Mouse (Mus musculus) right cerebral cortex, adult 18-20 months (tissue): ENCODE results near the gene Pdzd3.
"Not testable (repeated sequence)": the region's sequence is repeated elsewhere in the genome, so short reads cannot be mapped to it uniquely, and the experiment has no call there.

ENCODE experiments used
- DNase-seq: peaks from one replicate; pipeline ENCODE4 v3.0.0; 2022; ENCODE audit warnings: mixed read lengths

The Pdzd3 gene

DNA sequence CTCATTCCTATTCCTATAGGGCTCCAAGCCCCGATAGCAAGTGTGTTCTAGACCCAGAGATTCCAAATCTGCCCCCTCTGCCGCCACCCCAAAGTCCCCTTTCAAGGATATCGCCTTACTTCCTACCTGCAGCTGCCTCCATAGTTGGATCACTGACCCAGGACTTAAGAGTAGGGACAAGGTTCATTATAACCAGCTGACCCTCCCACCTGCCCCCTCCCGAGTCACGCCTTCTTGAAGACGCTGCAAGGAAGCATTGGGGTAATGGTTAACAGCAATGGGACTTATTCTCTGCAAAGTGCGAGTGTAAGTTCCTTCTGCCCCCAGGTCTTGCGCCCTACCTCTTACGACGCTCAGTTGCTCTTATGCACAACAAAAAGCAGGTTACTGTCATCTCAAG lies at the start of gene Pdzd3:
Gene Pdzd3, minus strand, starts transcription at position 158 of the 400 bp plus-strand sequence.
- DNase-seq = no peak

- DNase-seq = not testable (repeated sequence)
Observed at GRCm38 (mm10) chr9:44300001-44300400, 48.7 kb upstream of the Pdzd3 start.

DNA sequence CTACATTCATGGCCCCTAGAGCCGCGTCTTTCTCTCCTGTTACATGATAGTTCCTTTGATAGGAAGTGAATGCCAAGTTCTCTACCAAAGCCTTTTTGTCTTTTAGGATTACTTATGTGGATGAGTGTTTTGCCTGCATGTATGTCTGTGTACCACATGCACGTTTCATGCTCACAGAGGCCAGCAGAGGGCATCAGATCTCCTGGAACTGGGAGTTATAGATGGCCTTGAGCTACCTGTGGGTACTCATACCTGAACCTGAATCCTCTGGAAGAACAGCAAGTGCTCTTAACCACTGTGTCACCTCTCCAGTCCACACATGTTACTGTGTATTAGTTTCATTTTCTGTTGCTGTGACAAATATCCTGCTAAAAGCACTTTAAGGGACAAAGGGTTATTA lies 41.2 kb upstream of the Pdzd3 start:
- no peak for DNase-seq

GRCm38 (mm10) chr9:44288959-44289291 lies 37.7 kb upstream of the Pdzd3 start:
- DNase-seq = no peak

GRCm38 (mm10) chr9:44288076-44288958 lies 37.0 kb upstream of the Pdzd3 start, which contains the start of gene Abcg4:
TSS of gene Abcg4 (minus strand) at chr9:44288615.
- peak; percentile 52 for DNase-seq

DNA sequence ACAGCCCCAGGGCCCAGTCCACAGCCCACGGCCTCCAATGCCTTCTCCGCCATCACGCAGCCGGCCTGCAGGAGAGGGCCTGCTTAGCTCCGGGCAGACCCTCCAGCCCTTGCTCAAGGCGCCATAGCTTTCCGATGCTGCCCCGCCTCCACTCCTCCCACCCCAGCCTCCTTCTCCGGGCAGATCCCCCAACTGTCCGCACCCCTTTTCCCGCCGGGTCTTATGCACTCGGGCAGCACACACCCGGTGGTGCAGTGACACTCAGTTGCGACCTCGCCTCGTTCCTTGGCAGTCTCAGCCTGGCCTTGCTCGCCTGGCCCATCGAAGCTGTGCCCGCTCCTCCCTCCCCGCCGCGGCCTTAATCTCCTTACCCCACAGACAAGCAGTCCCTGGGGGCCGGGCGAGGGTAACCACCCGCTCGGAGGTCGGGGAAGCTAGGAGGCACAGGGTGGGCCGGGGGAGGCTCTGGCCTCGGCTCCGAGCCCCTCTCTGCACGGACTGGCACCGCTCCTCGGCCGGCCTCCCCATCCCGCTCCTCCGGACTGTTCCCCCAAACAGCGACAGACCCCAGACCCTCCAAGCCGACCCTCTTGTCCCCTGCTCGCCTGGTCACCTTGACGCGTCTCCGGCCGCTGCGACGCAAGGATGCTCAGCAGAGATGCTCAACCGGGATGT lies 36.3 kb upstream of the Pdzd3 start:
- peak; percentile 26 for DNase-seq

- DNase-seq = no peak
Observed at GRCm38 (mm10) chr9:44287003-44287400, 35.7 kb upstream of the Pdzd3 start.

DNA sequence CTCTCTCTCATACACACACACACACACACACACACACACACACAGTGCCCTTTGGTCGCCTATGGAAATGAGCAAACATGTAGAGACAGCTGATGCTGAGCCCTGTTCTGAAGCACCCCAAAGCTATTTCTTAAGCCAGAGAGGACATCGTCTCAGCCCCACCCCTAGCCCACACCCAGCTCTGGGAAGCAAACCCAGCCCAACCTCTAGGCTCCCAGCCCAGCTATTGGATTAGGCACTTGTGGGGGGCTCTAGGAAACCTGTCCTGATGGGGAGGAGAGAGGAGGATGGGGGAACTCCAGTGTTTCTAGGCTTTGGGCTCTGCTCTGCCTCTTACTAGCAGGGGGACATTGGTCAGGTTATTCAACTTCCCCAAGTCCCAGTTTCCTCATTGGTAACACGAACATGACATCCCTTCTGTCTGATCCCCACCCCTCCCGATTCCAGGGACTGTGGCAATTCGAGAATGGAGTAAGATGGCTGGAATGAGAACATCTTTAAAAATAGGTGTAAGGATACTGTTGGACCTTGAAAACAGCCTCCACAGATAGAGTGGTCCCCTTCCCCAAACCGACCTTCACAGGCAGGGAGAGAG lies 35.1 kb upstream of the Pdzd3 start:
- DNase-seq = no peak

GRCm38 (mm10) chr9:44283183-44283582 lies 31.9 kb upstream of the Pdzd3 start:
- no peak for DNase-seq

- no peak for DNase-seq
Observed at GRCm38 (mm10) chr9:44269973-44270372, 18.7 kb upstream of the Pdzd3 start.

DNA sequence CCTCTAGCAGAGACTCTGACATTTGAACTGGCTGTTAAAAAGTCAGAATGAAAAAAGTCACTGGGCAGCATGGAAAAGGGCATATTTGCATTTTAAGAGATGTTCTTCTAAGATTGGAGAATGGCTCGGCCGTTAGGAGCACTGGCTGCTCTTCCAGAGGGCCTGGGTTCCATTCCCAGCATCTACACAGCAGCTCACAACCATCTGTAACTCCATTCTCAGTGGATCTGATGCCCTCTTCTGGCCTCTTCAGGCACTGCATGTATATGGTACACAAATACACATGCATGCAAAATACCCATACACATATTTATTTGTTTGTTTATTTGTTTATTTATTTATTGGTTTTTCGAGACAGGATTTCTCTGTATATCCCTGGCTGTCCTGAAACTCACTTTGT lies 17.8 kb upstream of the Pdzd3 start:
- DNase-seq = no peak

- DNase-seq = no peak
Observed at GRCm38 (mm10) chr9:44268432-44268831, 17.2 kb upstream of the Pdzd3 start, which contains the start of gene Nlrx1. TSS of gene Nlrx1 (minus strand) at chr9:44268599.

DNA sequence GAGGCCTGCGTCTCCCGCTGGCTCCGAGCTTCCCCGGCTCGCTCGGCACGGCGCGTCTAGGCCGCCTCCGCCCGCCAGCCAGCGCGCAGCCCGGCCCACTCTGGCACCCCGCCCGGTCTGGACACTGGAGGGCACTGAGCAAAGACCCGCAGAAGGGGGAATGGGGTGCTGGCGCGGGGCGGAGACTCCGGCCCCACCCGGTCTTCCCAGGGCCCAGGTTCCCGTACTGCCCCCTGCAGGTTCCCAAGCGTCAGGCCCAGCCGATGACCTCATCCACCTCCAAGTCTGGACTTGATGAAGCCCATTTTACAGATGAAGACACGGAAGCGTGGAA lies 16.7 kb upstream of the Pdzd3 start:
- DNase-seq = peak; percentile 84

DNA sequence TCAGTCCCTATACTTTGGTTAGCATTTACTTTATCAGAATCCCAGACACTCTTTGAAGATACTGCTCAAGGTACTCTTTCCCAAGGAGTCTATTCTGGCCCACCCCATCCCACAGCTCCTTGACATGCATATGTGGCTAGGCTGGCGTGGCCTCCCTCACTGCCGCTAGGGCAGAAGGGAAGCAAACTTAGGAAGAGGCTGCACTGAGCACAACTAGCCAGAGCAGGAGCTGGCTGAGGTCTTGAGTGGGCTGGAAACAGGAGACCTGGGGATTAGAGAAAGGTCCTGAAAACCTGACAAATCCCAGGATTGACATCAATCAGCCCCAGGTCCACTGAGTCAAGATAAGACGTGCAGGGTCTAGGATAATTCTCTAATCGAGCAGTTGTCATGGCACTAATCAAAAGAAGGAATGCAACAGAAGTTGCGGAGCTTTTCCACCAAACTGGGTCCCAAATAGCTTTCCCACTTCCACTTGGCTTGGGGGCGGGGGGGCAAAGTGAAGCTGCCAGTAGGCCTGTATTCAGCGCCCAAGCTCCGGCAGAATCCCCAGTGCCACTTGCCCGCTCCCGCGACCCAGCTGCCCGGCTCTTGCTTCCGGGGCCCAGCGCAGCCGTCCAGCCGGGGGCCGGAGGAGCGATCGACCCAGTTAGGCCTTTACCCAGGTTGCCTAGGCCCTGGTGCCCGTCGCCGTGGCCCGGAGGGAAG lies 16.2 kb upstream of the Pdzd3 start:
- no peak for DNase-seq

DNA sequence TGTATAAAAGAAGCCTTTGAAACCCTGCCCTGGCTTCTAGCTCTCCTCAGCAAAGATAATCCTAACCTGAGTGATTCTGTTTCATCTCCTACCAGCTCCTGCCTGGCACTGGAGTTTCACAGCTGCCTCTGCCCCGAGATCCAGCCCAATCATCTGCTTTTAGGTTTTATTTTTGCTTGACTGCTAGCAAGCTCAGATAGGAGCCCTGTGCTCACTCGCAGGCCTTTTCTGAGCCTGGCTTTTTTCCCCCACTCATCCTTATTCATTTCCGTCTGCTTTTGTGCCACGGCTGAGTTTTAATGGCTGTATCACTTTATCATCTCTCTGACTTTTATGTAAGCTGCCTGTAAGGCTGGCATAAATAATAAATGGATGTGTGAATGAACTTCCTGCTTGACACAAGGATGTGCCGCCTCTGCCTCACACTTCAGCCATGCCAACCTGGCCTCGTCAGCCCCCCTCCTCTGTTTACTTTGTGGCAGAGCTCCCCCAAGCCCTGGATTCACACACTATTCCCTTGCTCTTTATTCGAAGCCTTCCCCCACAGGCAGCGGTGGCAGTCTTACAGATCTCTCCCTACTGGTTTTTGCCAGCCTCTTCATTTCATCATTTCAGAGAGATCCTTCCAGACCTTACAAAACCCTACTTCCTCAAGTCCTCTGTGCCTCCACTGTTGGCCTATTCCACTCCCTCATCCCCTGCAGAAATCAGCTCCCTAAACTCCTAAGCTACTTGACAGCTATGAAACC lies 15.4 kb upstream of the Pdzd3 start:
- DNase-seq = peak; percentile 60

DNA sequence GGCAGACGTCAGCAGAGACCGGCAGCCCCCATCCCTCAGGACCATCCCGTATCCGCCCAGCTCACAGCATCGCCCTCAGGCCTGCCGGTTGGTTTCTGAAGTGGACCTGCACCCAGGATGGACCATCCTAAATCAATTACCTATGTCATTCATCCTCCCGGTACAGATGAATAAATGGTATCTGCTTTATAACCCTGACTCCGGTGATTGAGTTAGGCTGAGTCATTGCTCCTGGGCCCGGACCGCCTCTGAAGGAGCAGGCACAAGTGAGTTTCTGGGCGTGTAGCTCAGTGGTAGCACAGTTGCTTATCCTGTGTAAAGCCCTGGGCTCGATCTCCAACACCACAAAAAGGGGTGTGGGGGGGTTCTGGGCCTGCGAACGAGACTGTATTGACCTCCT lies 10.1 kb upstream of the Pdzd3 start:
- no peak for DNase-seq

DNA sequence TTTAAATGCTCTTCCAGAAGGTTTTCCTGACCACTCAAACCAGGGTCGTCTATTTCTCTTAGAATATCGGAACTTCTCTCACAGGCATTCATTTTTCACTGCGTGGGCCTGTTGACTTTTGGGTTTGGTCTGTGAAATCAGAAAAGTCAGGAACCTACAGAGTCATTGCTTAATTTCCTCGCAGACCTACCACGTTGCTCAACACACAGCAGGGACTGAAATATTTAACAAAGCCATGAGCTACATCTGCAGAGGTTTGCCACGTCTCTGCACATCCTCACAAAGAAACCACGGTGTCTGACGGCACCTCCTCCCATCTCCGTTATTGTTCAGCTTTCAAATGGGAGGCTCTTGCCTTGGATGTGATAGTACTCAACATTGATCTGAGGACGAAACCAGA lies 7.7 kb upstream of the Pdzd3 start:
- DNase-seq = no peak

DNA sequence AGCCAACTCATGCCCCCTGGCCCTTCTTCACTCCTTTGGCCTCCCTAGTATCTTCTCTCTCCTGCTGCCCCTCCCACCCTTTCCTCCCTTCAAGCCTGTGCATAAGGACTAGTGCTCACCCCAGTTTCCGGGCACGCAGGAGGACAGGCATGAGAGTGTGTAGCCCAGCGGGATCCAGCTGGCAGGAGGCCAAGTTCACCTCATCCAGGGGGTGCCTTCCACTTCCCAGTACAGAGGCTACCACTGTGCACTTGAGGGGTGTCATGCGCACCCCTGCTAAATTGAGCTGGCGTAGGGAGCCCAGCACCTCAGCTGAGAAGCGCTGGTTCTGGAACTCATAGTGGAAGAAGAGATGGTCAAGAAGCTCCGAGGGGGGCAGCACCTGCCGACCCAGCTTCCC lies 4.9 kb upstream of the Pdzd3 start:
- DNase-seq = no peak

GRCm38 (mm10) chr9:44255136-44255521 lies 3.9 kb upstream of the Pdzd3 start:
- DNase-seq = no peak

DNA sequence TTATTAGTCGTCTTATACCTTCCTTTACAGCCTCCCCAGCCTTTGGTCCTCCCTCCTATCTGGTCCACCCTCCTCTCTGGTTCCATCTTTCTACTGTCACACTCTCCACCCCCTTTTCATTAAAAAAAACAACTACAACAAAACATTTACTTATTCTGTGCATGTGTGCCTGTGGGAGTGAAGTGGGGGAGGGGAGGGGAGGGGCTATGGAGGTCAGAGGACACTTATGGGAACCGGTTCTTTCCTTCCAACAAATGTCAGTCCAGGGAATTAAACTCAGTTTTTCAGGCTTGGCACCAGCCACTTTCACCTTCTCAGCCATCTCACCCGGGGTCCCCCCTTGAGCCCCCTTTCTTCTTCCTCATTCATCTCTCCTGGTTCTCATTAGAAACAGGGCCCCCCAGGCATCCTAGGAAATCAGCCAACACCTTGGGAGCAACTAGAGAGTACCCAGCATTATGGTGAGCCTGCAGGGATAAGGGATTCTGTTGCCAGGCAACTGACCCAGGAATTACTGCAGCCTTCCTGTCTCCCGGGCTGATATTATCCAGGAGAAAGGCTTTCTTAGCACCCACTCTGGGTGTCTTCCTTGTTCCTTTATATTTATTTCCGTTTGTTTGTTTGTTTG lies 3.4 kb upstream of the Pdzd3 start:
- no peak for DNase-seq

GRCm38 (mm10) chr9:44253441-44253840 lies 2.2 kb upstream of the Pdzd3 start:
- DNase-seq = no peak

GRCm38 (mm10) chr9:44250445-44250844 lies 826 bp downstream of the Pdzd3 start:
- no peak for DNase-seq
